Mouse (Mus musculus): ENCODE results near the gene Apaf1.

Apaf1 gene

DNA sequence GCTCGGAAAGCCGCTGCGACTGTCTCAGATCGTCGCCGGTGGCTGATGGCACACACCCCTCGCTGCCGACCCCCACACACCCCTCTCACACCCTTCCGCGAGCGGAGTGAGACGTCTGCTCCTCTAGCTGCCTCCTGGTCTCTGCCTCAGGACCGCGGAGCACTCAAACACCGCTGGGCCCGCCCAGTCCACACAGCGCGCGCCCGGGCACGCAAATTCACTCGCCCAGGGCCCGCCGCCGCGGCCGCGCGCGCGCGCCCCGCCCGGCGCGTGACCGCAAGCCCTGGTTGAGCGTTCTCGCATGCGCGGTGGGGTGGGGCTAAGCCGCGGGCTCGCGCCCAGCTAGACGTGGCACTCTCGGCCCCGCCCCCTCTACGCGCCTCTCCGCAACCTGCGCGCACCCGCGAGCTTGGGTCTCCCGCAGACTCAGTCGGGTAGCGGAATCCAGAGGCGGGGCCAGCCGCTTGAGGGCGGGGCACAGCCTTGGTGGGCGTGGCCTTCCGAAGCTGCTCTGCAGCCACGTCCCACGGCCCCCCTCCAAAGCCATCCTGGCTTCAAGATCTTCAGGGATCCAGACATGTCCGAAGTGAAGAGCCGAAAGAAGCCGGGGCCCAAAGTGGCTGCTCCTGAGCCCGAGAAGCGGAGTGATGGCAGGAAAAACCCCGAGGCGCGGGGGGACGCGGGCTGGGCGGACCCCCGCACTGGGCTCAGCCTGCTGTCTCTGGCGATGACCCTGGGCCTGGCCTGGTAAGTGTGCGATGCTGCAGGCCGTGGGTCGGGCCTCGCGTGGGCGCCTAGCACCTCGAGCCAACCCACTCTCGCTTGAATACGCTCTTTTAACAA lies at the start of gene Apaf1, which contains the start of gene Ikbip:
Apaf1 (minus strand) TSS at position 221 of the 843 bp plus-strand sequence.
Ikbip (plus strand) TSS at position 391 of the 843 bp plus-strand sequence.
- peak; percentile 100 for DNase-seq

GRCm38 (mm10) chr10:91131565-91131964 lies 49.0 kb upstream of the Apaf1 start:
- peak; percentile 11 for DNase-seq

DNA sequence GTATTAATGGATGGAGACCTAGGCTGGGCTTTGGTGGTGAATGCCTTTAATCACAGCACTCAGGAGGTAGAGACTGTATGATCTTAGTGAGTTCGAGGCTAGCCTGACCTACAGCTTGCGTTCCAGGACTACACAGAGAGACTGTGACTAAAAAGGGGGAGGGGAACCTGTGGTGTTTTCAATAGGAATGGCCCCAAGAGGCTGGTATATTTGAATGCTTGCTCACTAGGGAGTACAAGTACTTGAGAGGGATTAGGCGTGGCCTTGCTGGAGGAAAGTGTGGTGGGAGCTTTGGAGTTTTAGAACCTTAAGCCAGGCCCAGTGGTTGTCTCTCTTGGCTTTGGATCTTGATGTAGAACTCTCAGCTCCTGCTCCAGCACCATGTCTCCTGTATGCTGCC lies 48.2 kb upstream of the Apaf1 start:
- DNase-seq: no peak

DNA sequence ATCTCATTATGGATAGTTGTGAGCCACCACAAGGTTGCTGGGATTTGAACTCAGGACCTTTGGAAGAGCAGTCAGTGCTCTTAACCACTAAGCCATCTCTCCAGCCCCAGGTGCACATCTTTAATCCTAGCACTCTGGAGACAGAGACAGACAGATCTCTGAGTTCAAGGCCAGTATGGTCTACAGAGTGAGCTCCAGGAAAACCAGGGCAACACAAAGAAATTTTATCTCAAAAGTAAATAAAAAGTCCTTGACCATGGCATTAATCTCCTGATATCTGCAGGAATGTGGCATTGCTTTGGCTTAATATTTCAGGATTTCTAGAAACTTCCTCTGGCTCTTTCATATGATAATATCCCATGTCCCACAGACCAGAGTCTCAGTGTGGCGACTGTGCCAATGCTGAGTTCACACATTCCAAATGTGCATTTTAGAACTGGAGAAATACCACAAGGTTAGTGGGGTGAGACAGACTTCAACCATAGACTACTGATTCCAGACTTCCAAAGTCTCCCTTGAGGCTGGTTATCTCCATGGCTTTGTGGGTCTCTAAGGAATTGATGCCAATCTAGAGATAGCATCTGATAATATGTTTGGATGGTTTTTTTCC lies 46.1 kb upstream of the Apaf1 start:
- DNase-seq: no peak

DNA sequence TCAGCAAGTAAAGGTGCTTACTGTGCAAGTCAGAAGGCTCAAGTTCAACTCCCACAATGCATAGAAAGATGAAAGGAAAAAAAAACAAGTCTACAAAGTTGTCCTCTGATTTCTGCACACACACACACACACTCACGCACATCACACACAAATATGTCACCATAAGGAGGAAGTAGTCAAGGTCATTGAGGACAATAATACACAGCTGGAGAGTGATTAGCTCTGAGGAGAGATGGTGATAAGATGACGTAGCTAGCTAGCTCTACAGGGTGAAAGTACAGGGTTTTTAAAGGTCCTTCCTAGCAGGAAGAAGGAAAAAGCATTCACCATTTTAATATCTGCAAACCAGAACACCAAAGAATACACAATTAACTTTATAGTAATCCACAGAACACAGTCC lies 44.8 kb upstream of the Apaf1 start:
- DNase-seq: no peak

DNA sequence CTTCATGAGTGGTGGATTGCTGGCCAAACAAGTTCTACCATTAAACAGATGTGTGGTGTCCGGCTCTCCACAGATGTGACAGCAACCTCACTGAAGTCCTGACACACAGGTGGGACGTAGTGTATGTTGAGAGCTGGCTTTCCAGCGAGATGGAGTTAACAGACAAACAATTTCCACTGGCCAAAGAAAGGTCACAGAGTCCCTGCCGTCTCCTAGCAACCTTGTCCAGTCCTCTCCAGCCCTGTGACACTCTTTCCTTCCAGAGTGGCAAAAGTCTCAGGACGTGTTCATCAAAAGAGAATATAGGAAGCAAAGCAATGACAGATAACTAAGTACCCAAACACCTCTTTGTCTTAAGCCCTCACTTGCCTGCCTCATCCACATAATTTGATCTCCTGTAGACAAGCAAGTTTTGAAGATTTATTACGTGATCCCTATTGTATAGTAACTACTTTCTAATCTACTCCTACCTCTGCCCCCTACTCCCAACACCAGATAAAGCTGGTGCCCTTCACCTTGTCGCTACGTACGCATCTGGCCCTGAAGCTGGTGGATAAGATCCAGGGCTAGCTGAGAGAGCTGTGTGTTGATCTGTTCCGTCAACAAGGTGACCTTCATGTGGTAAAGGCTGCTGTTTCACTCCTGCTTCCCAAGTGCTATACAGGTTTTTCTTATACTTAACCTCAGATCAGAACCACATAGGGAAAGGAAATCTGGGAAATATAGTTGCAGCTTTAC lies 44.2 kb upstream of the Apaf1 start:
- no peak for DNase-seq

DNA sequence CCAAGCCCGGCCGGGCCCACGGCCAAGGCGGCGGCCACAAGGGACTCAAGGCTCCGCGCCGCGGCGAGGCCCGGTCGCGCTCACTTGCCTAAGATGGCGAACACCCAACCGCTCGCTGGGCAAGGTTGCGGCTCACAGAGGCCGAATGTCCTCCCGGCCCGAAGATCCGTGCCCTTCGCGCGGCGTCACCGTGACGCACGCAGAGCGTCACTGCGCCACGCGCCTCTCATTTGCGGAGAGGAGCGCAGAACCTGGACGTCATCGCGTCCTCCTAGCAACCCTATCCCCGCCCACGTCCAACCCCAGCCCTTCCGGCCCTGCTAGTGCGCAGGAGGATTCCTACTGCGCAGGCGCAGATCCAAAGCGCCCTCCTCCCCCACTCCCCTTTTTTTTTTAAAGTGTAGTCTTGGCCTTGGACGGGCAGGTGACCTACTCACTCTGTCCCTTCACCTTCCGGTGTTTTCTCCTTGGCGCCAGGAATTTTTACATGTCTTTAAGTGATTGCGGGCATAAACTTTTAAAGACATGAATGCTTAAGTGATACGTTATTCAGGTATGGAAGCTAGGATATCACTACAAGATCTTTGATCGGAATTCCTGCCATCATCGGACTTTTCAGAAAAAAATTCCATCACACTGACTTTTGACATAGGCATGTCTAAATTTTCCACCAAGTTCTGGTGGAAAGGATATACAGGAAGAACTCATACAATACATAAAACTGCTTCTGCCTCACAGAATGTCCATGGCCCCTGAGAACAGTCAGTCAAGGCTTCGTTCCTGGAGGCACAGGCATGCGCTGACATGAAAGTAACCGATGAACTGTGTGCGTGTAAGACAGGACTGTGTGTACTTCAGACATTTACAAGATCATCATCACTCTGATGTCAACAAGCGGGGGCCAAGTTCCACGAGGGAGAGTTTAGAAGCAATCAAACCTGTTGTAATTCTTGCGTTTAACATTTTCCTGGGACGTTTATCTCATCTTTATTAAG lies 41.6 kb upstream of the Apaf1 start, which contains the start of gene Slc25a3:
Slc25a3 (minus strand) TSS at position 232 of the 995 bp plus-strand sequence.
- DNase-seq: peak; percentile 98

GRCm38 (mm10) chr10:91123281-91123827 lies 40.8 kb upstream of the Apaf1 start:
- peak; percentile 64 for DNase-seq

DNA sequence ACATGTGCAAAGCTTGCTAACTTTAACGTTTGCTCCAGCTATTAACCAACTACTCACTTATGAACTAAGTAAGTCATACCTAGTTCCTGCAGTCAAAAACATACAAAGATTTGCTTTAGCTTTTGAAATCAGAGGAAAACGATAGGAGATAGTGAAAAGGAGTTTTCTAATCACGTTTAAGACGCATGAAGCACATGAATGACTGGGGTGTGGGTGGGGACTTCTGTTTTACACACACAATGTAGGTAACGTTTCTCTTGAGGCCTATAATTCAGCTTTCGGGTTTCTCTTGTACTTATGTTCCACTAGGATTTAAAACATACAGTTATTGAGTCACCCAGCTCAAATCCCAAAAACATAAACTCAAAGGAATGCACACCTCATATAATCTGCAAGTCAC lies 40.1 kb upstream of the Apaf1 start:
- DNase-seq: no peak

DNA sequence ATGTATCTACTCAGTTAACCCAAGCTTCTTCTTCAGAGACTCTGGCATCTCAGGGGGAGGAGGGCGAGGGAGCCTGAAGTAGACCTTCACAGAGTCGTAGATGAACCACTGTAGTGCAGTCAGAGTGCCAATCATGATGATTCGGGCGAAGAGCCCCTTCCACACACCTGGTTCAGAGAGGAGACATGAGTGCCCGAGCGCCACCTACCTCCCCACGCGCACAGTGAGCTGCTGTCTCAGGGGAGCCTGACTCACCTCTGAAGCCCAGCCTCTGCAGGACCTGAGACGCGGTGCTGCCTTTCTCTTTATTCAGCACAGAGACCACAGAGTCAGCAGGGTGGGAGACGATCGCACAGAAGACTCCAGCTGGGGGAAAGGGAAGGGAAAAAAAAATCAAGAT lies 34.4 kb upstream of the Apaf1 start:
- DNase-seq: no peak

DNA sequence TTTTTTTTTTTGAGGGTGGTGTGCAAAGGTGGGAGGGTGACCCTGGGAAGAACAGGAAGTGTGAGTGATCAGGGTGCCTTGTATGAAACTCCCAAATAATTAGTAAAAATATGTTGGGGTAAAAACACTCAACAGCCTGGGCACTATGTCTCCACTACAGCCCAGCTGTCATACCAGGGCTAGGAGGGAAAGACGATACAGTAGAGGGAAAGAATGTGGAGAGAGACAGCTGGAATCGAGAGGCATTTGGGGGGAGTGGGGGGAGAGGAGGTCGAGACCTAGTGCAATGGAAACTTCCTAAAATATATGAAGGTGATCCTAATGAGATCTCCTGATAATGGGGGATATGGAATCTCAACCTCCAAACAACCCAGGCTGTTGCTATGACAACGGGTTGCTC lies 27.3 kb upstream of the Apaf1 start:
- no peak for DNase-seq

GRCm38 (mm10) chr10:91105981-91106380 lies 23.4 kb upstream of the Apaf1 start:
- no peak for DNase-seq

GRCm38 (mm10) chr10:91102799-91103590 lies 20.4 kb upstream of the Apaf1 start:
- DNase-seq: no peak

DNA sequence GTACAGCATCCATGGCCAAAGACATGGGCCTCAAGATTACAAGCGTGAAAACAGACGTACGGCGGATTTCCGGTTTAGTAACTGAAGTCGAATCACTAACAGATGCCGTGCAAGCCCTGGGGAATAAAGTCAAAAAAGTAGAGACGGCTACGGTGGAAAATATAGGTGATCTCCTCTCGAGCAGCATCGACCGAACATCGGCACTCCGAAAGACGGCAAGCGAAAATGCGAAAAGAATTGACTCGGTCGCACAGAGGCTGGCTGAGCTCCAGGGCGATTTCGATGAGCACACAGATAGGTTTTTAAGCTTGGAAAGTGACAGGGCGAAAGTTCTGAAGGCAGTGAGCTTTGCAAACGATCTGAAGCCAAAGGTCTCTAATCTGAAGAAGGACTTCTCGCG lies 19.4 kb upstream of the Apaf1 start:
- no peak for DNase-seq

- DNase-seq: no peak
Observed at GRCm38 (mm10) chr10:91100101-91100500, 17.5 kb upstream of the Apaf1 start.

- DNase-seq: no peak
Observed at GRCm38 (mm10) chr10:91098056-91098455, 15.5 kb upstream of the Apaf1 start.

DNA sequence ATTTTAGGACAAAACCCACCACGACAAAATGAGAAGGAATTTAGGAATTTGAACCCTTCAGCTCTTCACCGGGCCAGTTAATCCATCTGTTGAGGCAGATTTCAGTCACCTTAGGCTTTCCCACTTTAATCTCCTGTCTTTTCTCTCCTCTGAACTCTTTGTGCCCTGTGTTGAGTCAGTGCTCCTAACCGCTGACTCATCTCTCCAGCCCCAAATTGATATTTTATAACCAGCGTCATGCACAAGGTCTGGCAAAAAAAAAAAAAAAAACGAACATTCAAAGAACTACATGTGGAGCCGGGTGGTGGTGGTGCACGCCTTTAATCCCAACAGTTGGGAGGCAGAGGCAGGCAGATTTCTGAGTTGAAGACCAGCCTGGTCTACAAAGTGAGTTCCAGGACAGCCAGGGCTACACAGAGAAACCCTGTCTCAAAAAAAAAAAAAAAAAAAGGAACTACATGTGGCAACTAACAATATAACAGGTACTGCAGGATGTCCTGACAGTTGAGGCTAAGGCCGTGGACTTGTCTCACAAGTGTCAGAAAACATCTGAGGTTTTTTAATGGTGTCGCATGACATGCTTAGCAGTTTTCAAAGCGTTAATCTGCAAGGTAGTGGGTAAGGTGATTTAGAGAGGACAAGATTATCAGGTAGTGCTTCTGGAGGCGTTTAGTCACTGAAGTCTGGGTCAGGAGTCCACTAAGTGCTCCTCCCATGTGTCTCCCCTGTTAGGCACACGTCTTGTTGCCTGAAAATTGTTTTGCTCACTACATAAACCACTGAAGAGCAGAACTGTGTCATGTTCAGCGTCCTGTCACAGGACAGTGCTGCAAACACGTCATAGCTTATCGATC lies 11.9 kb upstream of the Apaf1 start:
- DNase-seq: no peak

- DNase-seq: no peak
Observed at GRCm38 (mm10) chr10:91092812-91093211, 10.2 kb upstream of the Apaf1 start.

DNA sequence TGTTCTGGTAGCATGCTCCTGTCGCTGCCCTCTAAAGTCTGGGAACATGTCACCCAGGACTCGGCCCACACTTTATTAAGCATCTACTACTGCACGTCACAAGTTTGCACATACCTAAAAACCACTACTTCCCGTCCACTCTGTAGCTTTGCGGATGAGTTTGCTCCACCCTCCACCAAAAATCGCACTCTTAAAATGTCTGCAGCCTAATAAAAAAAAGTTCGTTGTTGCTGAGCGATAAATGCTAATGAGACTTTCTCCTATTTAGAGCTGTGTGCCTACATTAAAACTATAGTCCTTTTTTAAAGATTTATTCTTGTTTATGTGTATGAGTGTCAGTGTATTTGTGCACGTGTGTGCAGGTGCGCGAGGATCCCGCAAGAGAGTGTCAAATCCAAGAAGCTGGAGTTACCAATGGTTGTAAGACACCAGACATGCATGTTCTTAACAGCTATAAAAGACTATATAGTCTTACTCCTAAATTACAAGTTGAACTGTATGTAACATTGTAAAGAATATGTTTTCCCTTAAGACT lies 890 bp upstream of the Apaf1 start:
- DNase-seq: peak; percentile 22
